Mouse (Mus musculus): ENCODE results near the gene Cdkn2b.

The Cdkn2b gene

GRCm38 (mm10) chr4:89310491-89311254, at the start of gene Cdkn2b:
Gene Cdkn2b, minus strand, starts transcription at chr4:89311039.
- in situ Hi-C loops (cut with MboI; ENCODE audit: low sequenced_read_pairs) = no loop called here

GRCm38 (mm10) chr4:89360349-89360748, 49.5 kb upstream of the Cdkn2b start:
- in situ Hi-C loops (cut with MboI; ENCODE audit: low sequenced_read_pairs) = no loop called here

GRCm38 (mm10) chr4:89359506-89359905, 48.7 kb upstream of the Cdkn2b start:
- in situ Hi-C loops (cut with MboI; ENCODE audit: low sequenced_read_pairs) = no loop called here

- in situ Hi-C loops (cut with MboI; ENCODE audit: low sequenced_read_pairs) = no loop called here
Measured at GRCm38 (mm10) chr4:89353935-89354334, 43.1 kb upstream of the Cdkn2b start.

GRCm38 (mm10) chr4:89353071-89353582, 42.3 kb upstream of the Cdkn2b start:
- in situ Hi-C loops (cut with MboI; ENCODE audit: low sequenced_read_pairs) = no loop called here

GRCm38 (mm10) chr4:89351474-89351873, 40.6 kb upstream of the Cdkn2b start:
- in situ Hi-C loops (cut with MboI; ENCODE audit: low sequenced_read_pairs) = no loop called here

GRCm38 (mm10) chr4:89350938-89351451, 40.2 kb upstream of the Cdkn2b start:
- in situ Hi-C loops (cut with MboI; ENCODE audit: low sequenced_read_pairs) = no loop called here

GRCm38 (mm10) chr4:89350391-89350790, 39.6 kb upstream of the Cdkn2b start:
- in situ Hi-C loops (cut with MboI; ENCODE audit: low sequenced_read_pairs) = no loop called here

- in situ Hi-C loops (cut with MboI; ENCODE audit: low sequenced_read_pairs) = no loop called here
Measured at GRCm38 (mm10) chr4:89348842-89349241, 38.0 kb upstream of the Cdkn2b start.

GRCm38 (mm10) chr4:89313461-89313860, 2.6 kb upstream of the Cdkn2b start:
- in situ Hi-C loops (cut with MboI; ENCODE audit: low sequenced_read_pairs) = no loop called here

GRCm38 (mm10) chr4:89309996-89310395, 843 bp downstream of the Cdkn2b start:
- in situ Hi-C loops (cut with MboI; ENCODE audit: low sequenced_read_pairs) = no loop called here

GRCm38 (mm10) chr4:89308001-89308400, 2.8 kb downstream of the Cdkn2b start:
- in situ Hi-C loops (cut with MboI; ENCODE audit: low sequenced_read_pairs) = no loop called here

GRCm38 (mm10) chr4:89306798-89307365, 4.0 kb downstream of the Cdkn2b start:
- in situ Hi-C loops (cut with MboI; ENCODE audit: low sequenced_read_pairs) = no loop called here

- in situ Hi-C loops (cut with MboI; ENCODE audit: low sequenced_read_pairs) = no loop called here
Measured at GRCm38 (mm10) chr4:89305691-89306090, 5.1 kb downstream of the Cdkn2b start.

GRCm38 (mm10) chr4:89303281-89303995, 7.4 kb downstream of the Cdkn2b start:
- in situ Hi-C loops (cut with MboI; ENCODE audit: low sequenced_read_pairs) = no loop called here

GRCm38 (mm10) chr4:89302129-89302528, 8.7 kb downstream of the Cdkn2b start:
- in situ Hi-C loops (cut with MboI; ENCODE audit: low sequenced_read_pairs) = no loop called here

GRCm38 (mm10) chr4:89299721-89300120, 11.1 kb downstream of the Cdkn2b start:
- in situ Hi-C loops (cut with MboI; ENCODE audit: low sequenced_read_pairs) = no loop called here

GRCm38 (mm10) chr4:89295441-89296220, 15.2 kb downstream of the Cdkn2b start:
- in situ Hi-C loops (cut with MboI; ENCODE audit: low sequenced_read_pairs) = no loop called here

- in situ Hi-C loops (cut with MboI; ENCODE audit: low sequenced_read_pairs) = no loop called here
Measured at GRCm38 (mm10) chr4:89294486-89295440, 16.1 kb downstream of the Cdkn2b start, which contains the start of gene Cdkn2a. Gene Cdkn2a, minus strand, starts transcription at chr4:89294653.
